Mouse (Mus musculus): ENCODE results near the gene Babam1.
A peak's percentile ranks its signal among the peaks of the same experiment; 100 is the strongest.

Babam1 gene

GRCm38 (mm10) chr8:71396639-71397305 is at the start of gene Babam1:
TSS of gene Babam1 (plus strand) at chr8:71396861.
- DNase-seq = peak; percentile 93 to 95

GRCm38 (mm10) chr8:71351117-71351516 is 45.5 kb upstream of the Babam1 start:
- no peak for DNase-seq

GRCm38 (mm10) chr8:71351520-71351919 is 45.1 kb upstream of the Babam1 start:
- no peak for DNase-seq

- no peak for DNase-seq
Measured at GRCm38 (mm10) chr8:71358026-71358425, 38.6 kb upstream of the Babam1 start.

- peak; percentile 92 to 94 for DNase-seq
Measured at GRCm38 (mm10) chr8:71366771-71367528, 29.7 kb upstream of the Babam1 start, which contains the start of gene Use1. TSS of gene Use1 (plus strand) at chr8:71366848.

- DNase-seq = no peak
Measured at GRCm38 (mm10) chr8:71367529-71368176, 29.0 kb upstream of the Babam1 start.

- DNase-seq = no peak
Measured at GRCm38 (mm10) chr8:71368366-71368765, 28.3 kb upstream of the Babam1 start.

GRCm38 (mm10) chr8:71369040-71369718 is 27.5 kb upstream of the Babam1 start:
- DNase-seq = no peak

- no peak for DNase-seq
Measured at GRCm38 (mm10) chr8:71370711-71371235, 25.9 kb upstream of the Babam1 start.

- DNase-seq = peak; percentile 98 to 100
Measured at GRCm38 (mm10) chr8:71371236-71371848, 25.3 kb upstream of the Babam1 start, which contains the start of gene Ocel1. TSS of gene Ocel1 (plus strand) at chr8:71371298.

GRCm38 (mm10) chr8:71372427-71372826 is 24.2 kb upstream of the Babam1 start:
- DNase-seq = no peak

GRCm38 (mm10) chr8:71373000-71373399 is 23.7 kb upstream of the Babam1 start:
- no peak for DNase-seq

GRCm38 (mm10) chr8:71374616-71375206 is 21.9 kb upstream of the Babam1 start:
- DNase-seq = no peak

- DNase-seq = peak; percentile 77 to 84
Measured at GRCm38 (mm10) chr8:71375581-71376422, 20.9 kb upstream of the Babam1 start.

GRCm38 (mm10) chr8:71376423-71377030 is 20.1 kb upstream of the Babam1 start:
- no peak for DNase-seq

- no peak for DNase-seq
Measured at GRCm38 (mm10) chr8:71379008-71379407, 17.7 kb upstream of the Babam1 start.

- no peak for DNase-seq
Measured at GRCm38 (mm10) chr8:71379512-71380075, 17.1 kb upstream of the Babam1 start.

- DNase-seq = no peak
Measured at GRCm38 (mm10) chr8:71380178-71381171, 16.2 kb upstream of the Babam1 start.
